Mouse (Mus musculus): ENCODE measurements at regions not wholly inside any gene's neighbourhood (a gene's known extent, or its start where the extent isn't known, plus 50 kb on each side); places are given as distances from the start of the nearest gene placed in this dataset.

DNA sequence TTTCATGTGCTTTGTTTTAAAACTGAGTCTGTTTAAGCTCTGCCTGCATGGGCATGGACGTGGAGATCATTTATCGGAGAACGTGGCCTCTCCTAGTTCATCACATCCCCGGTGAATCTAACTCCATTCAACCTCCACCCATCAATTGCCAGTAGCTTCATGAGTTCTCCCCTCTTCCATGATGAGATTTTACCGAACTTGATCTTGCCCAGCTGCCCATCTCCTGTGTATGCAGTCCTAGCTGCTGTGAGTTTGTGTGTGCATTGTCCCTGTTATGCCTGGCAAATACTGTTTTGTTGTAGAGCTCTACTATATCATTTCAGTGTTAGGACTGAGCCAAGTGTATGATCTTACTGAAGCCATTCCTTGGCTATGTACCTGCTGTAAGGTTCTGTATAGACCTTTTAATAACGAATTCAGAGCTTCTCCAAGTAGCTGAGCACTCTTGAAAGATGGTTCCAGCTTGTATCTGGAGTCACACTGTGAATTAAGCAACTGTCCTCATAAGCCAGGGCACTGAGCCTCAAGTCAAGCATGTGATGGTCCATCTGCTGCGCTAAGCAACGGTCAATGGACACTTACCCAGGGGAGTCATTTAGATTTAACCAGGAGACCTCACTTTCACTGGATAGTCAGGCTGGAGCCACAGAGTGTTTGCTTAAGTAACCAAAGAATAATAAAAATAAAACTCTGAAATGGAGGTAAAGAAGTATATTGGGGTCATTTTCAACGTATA lies 484.5 kb downstream of the Ptprc start:
- 84% methylated on average over 9 of the region's 9 CpGs for WGBS
- H3K27ac ChIP-seq (replicated peaks; ENCODE audit: low read depth, low read length) = no peak overlapping the region
- H3K4me2 ChIP-seq (ENCODE audit: low read depth, low read length) = no peak overlapping the region
- no peak for ATAC-seq (ENCODE audit: low read depth)
- no peaks in the 10 kb centered on the region for H3K4me1 ChIP-seq (ENCODE audit: control insufficient read depth, insufficient read depth, low read length)
- no peak for DNase-seq (ENCODE audit: low spot score)
- no peaks in the 10 kb centered on the region for H3K27me3 ChIP-seq (replicated peaks; ENCODE audit: control insufficient read depth, insufficient read depth, low read length)
- H3K36me3 ChIP-seq (ENCODE audit: control insufficient read depth, insufficient read depth, low read length) = no peaks in the 10 kb centered on the region
- no peak overlapping the region for H3K4me3 ChIP-seq (ENCODE audit: low read depth, low read length)
- H3K9me3 ChIP-seq (ENCODE audit: control insufficient read depth, low read length) = no peaks in the 10 kb centered on the region
- no peak overlapping the region for H3K9ac ChIP-seq (ENCODE audit: low read depth, low read length)

DNA sequence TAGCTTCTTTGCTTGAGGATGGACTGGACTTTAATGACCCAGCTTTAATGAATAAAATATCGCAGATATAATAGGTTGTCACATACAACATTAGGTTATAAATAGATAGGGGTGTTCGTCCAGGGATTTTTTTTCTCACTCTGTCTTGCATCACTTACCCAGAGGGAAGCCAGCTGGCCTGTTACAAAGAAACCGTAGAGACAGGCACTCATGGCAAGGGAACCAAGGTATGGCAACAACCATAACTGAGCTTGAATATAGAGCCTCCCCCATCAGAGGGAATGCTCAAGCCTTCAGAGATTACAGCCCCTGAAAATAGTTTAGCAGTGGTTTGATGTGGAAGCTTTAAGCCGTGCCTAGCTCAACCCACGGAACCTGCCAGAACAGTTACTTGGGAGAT lies 504.9 kb downstream of the Ptprc start:
- H3K36me3 ChIP-seq (ENCODE audit: control insufficient read depth, insufficient read depth, low read length) = no peaks in the 10 kb centered on the region
- ATAC-seq (ENCODE audit: low read depth) (no peak), DNase-seq (ENCODE audit: low spot score) (no peak)
- no peak overlapping the region for H3K4me3 ChIP-seq (ENCODE audit: low read depth, low read length)
- WGBS = 75% methylated on average over 5 of the region's 5 CpGs
- no peak overlapping the region for H3K9ac ChIP-seq (ENCODE audit: low read depth, low read length)
- H3K9me3 ChIP-seq (ENCODE audit: control insufficient read depth, low read length) = no peaks in the 10 kb centered on the region
- no peak overlapping the region for H3K27ac ChIP-seq (replicated peaks; ENCODE audit: low read depth, low read length)
- no peaks in the 10 kb centered on the region for H3K27me3 ChIP-seq (replicated peaks; ENCODE audit: control insufficient read depth, insufficient read depth, low read length)
- H3K4me1 ChIP-seq (ENCODE audit: control insufficient read depth, insufficient read depth, low read length) = no peaks in the 10 kb centered on the region
- no peak overlapping the region for H3K4me2 ChIP-seq (ENCODE audit: low read depth, low read length)

DNA sequence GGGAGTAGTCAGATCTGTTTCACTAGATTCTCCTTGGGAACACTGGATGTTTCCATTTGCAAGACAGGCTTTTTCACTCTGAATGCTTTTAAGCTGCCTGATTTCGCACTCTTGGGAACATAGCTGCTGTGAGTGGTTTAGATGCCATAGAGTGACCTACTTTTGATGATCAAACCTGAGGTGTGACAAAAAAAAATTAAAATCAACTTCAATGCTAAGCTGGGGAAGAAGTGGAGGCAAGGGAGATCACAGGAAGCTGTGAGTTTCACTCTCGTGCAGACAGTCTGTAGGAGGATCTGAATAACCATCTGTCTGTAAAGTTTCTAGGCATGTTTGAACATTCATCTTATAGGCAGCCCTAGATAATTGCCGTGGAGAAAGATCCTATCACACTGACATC lies 505.7 kb downstream of the Ptprc start:
- H3K9ac ChIP-seq (ENCODE audit: low read depth, low read length) = no peak overlapping the region
- H3K27ac ChIP-seq (replicated peaks; ENCODE audit: low read depth, low read length) = no peak overlapping the region
- 64% methylated on average over 3 of the region's 3 CpGs for WGBS
- H3K4me2 ChIP-seq (ENCODE audit: low read depth, low read length) = no peak overlapping the region
- H3K27me3 ChIP-seq (replicated peaks; ENCODE audit: control insufficient read depth, insufficient read depth, low read length) = no peaks in the 10 kb centered on the region
- no peak for DNase-seq (ENCODE audit: low spot score)
- no peaks in the 10 kb centered on the region for H3K4me1 ChIP-seq (ENCODE audit: control insufficient read depth, insufficient read depth, low read length)
- no peaks in the 10 kb centered on the region for H3K9me3 ChIP-seq (ENCODE audit: control insufficient read depth, low read length)
- ATAC-seq (ENCODE audit: low read depth) = no peak
- H3K36me3 ChIP-seq (ENCODE audit: control insufficient read depth, insufficient read depth, low read length) = no peaks in the 10 kb centered on the region
- H3K4me3 ChIP-seq (ENCODE audit: low read depth, low read length) = no peak overlapping the region

DNA sequence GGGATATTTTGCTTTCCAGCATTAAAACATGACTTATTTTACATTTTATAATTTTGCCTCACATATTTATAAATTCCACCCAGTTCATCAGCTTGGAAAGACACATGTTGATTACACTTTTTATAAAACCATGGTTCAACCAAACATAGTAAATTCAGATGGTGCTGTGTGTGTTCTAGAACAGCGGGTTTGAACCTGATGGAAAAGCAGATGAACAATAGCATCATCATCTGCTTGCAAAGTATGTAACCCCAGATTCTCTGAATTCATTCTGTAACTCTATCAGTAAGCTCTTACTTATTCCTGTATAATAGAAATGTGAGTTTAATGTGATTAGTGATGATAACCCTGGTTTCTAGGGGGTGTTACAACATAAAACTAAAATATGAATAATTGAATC lies 517.4 kb downstream of the Ptprc start:
- Histone ChIP-seq H3K36me3 (ENCODE audit: control insufficient read depth, insufficient read depth, low read length) (no peaks in the 10 kb centered on the region), H3K4me1 (ENCODE audit: control insufficient read depth, insufficient read depth, low read length) (peaks cover 5% of the 10 kb centered on the region; the same call in 1 of the 2 replicates), H3K27me3 (replicated peaks; ENCODE audit: control insufficient read depth, insufficient read depth, low read length) (no peaks in the 10 kb centered on the region), H3K9ac (ENCODE audit: low read depth, low read length) (no peak overlapping the region), H3K4me2 (ENCODE audit: low read depth, low read length) (no peak overlapping the region), H3K27ac (replicated peaks; ENCODE audit: low read depth, low read length) (no peak overlapping the region), H3K4me3 (ENCODE audit: low read depth, low read length) (no peak overlapping the region), H3K9me3 (ENCODE audit: control insufficient read depth, low read length) (no peaks in the 10 kb centered on the region)
- DNase-seq (ENCODE audit: low spot score) (no peak), ATAC-seq (ENCODE audit: low read depth) (no peak)
- WGBS = 84% methylated on average over 1 of the region's 1 CpGs

- Histone ChIP-seq H3K27me3 (replicated peaks; ENCODE audit: control insufficient read depth, insufficient read depth, low read length) (no peaks in the 10 kb centered on the region), H3K4me3 (ENCODE audit: low read depth, low read length) (no peak overlapping the region), H3K4me2 (ENCODE audit: low read depth, low read length) (no peak overlapping the region), H3K27ac (replicated peaks; ENCODE audit: low read depth, low read length) (peak overlapping the region; percentile 48; the same call in 1 of the 2 replicates), H3K9ac (ENCODE audit: low read depth, low read length) (no peak overlapping the region), H3K4me1 (ENCODE audit: control insufficient read depth, insufficient read depth, low read length) (peaks cover 7% of the 10 kb centered on the region; the same call in 1 of the 2 replicates), H3K36me3 (ENCODE audit: control insufficient read depth, insufficient read depth, low read length) (no peaks in the 10 kb centered on the region), H3K9me3 (ENCODE audit: control insufficient read depth, low read length) (no peaks in the 10 kb centered on the region)
- DNase-seq (ENCODE audit: low spot score) = peak; percentile 84
- peak; percentile 92 for ATAC-seq (ENCODE audit: low read depth)
- 39% methylated on average over 6 of the region's 6 CpGs for WGBS
Measured at GRCm38 (mm10) chr1:137656900-137657458, 518.5 kb downstream of the Ptprc start.

GRCm38 (mm10) chr1:137654171-137654570 lies 521.3 kb downstream of the Ptprc start:
- no peak overlapping the region for H3K4me2 ChIP-seq (ENCODE audit: low read depth, low read length)
- H3K27me3 ChIP-seq (replicated peaks; ENCODE audit: control insufficient read depth, insufficient read depth, low read length) = no peaks in the 10 kb centered on the region
- H3K9me3 ChIP-seq (ENCODE audit: control insufficient read depth, low read length) = no peaks in the 10 kb centered on the region
- peaks cover 15% of the 10 kb centered on the region for H3K4me1 ChIP-seq (ENCODE audit: control insufficient read depth, insufficient read depth, low read length)
- H3K9ac ChIP-seq (ENCODE audit: low read depth, low read length) = no peak overlapping the region
- ATAC-seq (ENCODE audit: low read depth) (no peak; the same call in 1 of the 2 replicates), DNase-seq (ENCODE audit: low spot score) (peak; percentile 86)
- H3K4me3 ChIP-seq (ENCODE audit: low read depth, low read length) = no peak overlapping the region
- 19% methylated on average over 4 of the region's 4 CpGs for WGBS
- no peak overlapping the region; the same call in 1 of the 2 replicates for H3K27ac ChIP-seq (replicated peaks; ENCODE audit: low read depth, low read length)
- no peaks in the 10 kb centered on the region for H3K36me3 ChIP-seq (ENCODE audit: control insufficient read depth, insufficient read depth, low read length)

DNA sequence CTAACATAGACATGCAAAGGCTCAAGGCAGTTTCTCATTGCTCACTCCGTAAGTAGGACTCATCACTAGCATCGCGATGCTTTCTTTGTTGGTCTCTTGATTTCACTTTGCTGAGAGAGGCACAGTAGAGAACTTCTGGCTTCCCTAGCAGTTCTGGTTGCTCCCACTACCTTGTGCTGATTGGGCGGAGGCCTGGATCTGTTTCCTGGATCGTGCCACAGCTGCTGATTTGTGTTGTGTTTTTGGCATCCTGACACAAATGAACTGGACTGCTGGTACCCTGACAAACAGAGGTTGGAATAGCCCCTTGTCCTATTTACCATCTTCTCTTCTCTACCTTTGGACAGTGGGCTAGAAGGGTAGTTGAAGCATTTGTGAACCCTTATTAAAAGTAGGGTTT lies 522.0 kb downstream of the Ptprc start:
- Histone ChIP-seq H3K4me3 (ENCODE audit: low read depth, low read length) (no peak overlapping the region), H3K9me3 (ENCODE audit: control insufficient read depth, low read length) (no peaks in the 10 kb centered on the region), H3K36me3 (ENCODE audit: control insufficient read depth, insufficient read depth, low read length) (no peaks in the 10 kb centered on the region), H3K9ac (ENCODE audit: low read depth, low read length) (no peak overlapping the region), H3K27ac (replicated peaks; ENCODE audit: low read depth, low read length) (no peak overlapping the region; the same call in 1 of the 2 replicates), H3K4me1 (ENCODE audit: control insufficient read depth, insufficient read depth, low read length) (peaks cover 15% of the 10 kb centered on the region), H3K4me2 (ENCODE audit: low read depth, low read length) (no peak overlapping the region), H3K27me3 (replicated peaks; ENCODE audit: control insufficient read depth, insufficient read depth, low read length) (no peaks in the 10 kb centered on the region)
- no peak for ATAC-seq (ENCODE audit: low read depth)
- WGBS = 67% methylated on average over 5 of the region's 5 CpGs
- no peak for DNase-seq (ENCODE audit: low spot score)

DNA sequence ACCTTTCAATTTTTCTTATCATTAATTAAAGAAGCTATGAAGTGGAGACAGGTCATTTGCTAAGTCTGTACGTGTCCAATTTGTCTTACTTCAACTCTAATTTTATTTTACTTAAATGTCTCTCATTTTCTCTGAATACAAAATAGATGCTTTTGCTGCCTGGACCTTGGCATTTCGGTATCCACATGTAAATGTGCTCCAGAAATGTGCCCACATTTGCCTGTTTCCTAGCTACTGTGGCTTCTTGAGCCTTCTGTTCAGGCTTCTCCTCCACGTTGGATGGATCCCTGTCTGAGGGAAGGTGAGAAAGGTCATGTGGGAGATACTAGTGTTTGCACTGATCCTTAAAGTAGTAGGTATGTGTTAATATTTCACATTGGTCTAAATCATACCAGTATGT lies 524.9 kb downstream of the Ptprc start:
- H3K4me2 ChIP-seq (ENCODE audit: low read depth, low read length) = no peak overlapping the region
- H3K4me1 ChIP-seq (ENCODE audit: control insufficient read depth, insufficient read depth, low read length) = peaks cover 15% of the 10 kb centered on the region
- DNase-seq (ENCODE audit: low spot score) (no peak), ATAC-seq (ENCODE audit: low read depth) (no peak)
- no peaks in the 10 kb centered on the region for H3K9me3 ChIP-seq (ENCODE audit: control insufficient read depth, low read length)
- WGBS = 52% methylated on average over 3 of the region's 3 CpGs
- no peaks in the 10 kb centered on the region for H3K27me3 ChIP-seq (replicated peaks; ENCODE audit: control insufficient read depth, insufficient read depth, low read length)
- no peak overlapping the region; the same call in 1 of the 2 replicates for H3K27ac ChIP-seq (replicated peaks; ENCODE audit: low read depth, low read length)
- no peak overlapping the region for H3K4me3 ChIP-seq (ENCODE audit: low read depth, low read length)
- H3K36me3 ChIP-seq (ENCODE audit: control insufficient read depth, insufficient read depth, low read length) = no peaks in the 10 kb centered on the region
- no peak overlapping the region for H3K9ac ChIP-seq (ENCODE audit: low read depth, low read length)

- Histone ChIP-seq H3K4me1 (ENCODE audit: control insufficient read depth, insufficient read depth, low read length) (peaks cover 21% of the 10 kb centered on the region), H3K27ac (replicated peaks; ENCODE audit: low read depth, low read length) (peak overlapping the region; percentile 0; the same call in 1 of the 2 replicates), H3K4me3 (ENCODE audit: low read depth, low read length) (no peak overlapping the region), H3K4me2 (ENCODE audit: low read depth, low read length) (no peak overlapping the region), H3K27me3 (replicated peaks; ENCODE audit: control insufficient read depth, insufficient read depth, low read length) (no peaks in the 10 kb centered on the region), H3K36me3 (ENCODE audit: control insufficient read depth, insufficient read depth, low read length) (no peaks in the 10 kb centered on the region), H3K9me3 (ENCODE audit: control insufficient read depth, low read length) (no peaks in the 10 kb centered on the region), H3K9ac (ENCODE audit: low read depth, low read length) (no peak overlapping the region)
- WGBS = 9% methylated on average over 2 of the region's 2 CpGs
- DNase-seq (ENCODE audit: low spot score) (no peak), ATAC-seq (ENCODE audit: low read depth) (0 out of 2 replicates have a peak, but pooled peaks have one; percentile 42)
Measured at GRCm38 (mm10) chr1:137650082-137650481, 525.4 kb downstream of the Ptprc start.
